Comparison of ENCODE assay signal across 20 mouse cellular contexts in the genomic region with DNA sequence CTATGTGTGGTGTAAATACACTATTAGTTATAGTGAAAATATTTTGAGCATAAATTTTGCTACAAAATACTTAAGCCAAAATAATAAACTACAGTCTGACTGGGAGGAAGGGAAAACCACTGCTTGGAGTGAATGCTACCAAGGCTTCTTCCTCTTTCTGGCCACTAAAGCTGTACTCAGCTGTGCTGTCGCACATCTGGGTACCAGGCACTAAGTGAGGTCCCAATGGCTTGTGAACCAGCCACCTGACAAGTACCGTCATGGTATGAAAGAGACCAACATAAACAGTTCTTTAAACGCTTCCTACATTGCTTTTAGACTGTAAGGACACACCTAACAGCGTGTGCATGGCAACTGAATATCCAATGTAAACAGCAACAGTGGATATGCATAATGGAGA.
"Had no signal": no experiment of that assay in that cellular context is flagged by ENCODE, and none has a peak within 500 bp of the region (broad histone marks: within the 10 kb centered on the region; RNA-seq: fewer than 3 reads in every experiment).

No protein-coding gene starts in this region.

- H3K27ac ChIP-seq: kidney, postnatal 0 days; layer of hippocampus, adult 2 months; liver, embryonic 14.5 days; macrophage; neural tube, embryonic 12.5 days; neural tube, embryonic 15.5 days had no signal

- H3K9me3 ChIP-seq: neural tube, embryonic 12.5 days; neural tube, embryonic 15.5 days had no signal

- H3K27me3 ChIP-seq: neural tube, embryonic 12.5 days; neural tube, embryonic 15.5 days had no signal

- ATAC-seq: liver, postnatal 0 days; lung, postnatal 0 days had no signal

- H3K4me2 ChIP-seq: lung, embryonic 14.5 days; midbrain, embryonic 11.5 days; neural tube, embryonic 12.5 days; neural tube, embryonic 15.5 days had no signal

- H3K4me3 ChIP-seq: layer of hippocampus, adult 2 months; neural tube, embryonic 12.5 days; neural tube, embryonic 15.5 days had no signal

- H3K4me1 ChIP-seq: neural tube, embryonic 12.5 days; neural tube, embryonic 15.5 days had no signal

- DNase-seq: kidney, adult 18-20 months; kidney, adult 9 months; kidney, postnatal 25 days; layer of hippocampus, adult 9-11 months; liver, postnatal 0 days; lung, embryonic 14.5 days; midbrain, embryonic 14.5 days; retina, postnatal 1 day; right cerebral cortex, postnatal 25 days; spleen, adult 18-20 months; thymus, adult 18-20 months; thymus, postnatal 36 days had no signal

- H3K9ac ChIP-seq: liver, embryonic 14.5 days; liver, postnatal 0 days; lung, embryonic 14.5 days; neural tube, embryonic 12.5 days; neural tube, embryonic 15.5 days had no signal
